ENCODE assay signal across 25 mouse cellular contexts in the genomic region with DNA sequence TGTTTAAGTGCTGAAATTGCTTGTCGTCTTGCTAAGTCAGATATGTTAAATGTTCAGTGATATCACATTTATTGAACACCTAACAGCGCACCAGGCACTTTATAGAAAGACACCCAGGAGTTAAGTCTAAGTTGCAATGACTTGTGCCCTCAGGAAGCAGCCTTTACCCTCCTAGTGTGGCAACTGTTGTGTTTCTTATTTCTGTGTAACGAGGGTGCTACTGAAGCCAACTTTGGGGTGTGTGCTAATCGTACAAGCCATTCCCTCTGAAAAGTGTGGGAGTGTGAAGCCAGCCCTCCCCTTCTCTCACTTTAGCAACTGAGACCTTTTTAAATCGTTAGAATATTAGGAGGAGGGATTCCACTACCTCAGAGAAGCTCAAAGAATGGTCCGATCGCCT. TPM values are rescaled to one million over a fixed set of nuclear protein-coding genes. Genes with fewer than 3 reads are reported as not detected.
DNase-seq lines count a peak whose midpoint lies in the region; ATAC-seq and TF ChIP-seq lines count a peak whose summit lies in the region.
"Had no signal": no experiment of that assay in that cellular context is flagged by ENCODE, and none has a peak within 500 bp of the region (broad histone marks: within the 10 kb centered on the region; RNA-seq: fewer than 3 reads in every experiment).

No protein-coding gene starts in this region.

- no peak for DNase-seq in frontal cortex, adult 2 months (ENCODE audit: extremely low spot score in 1 of 2, low spot score in 1 of 2)
- DNase-seq in testis, postnatal 14 days (ENCODE audit: low spot score): no peak
- DNase-seq in left cerebral cortex, adult 9 months (ENCODE audit: low spot score in 2 of 2): no peak
- DNase-seq: adrenal gland, adult 8-10 months; adrenal gland, postnatal 14 days; adrenal gland, postnatal 36 days; B cell, adult 2 months; cerebellum, adult 11-12 months; cerebellum, adult 2 months; cerebellum, adult 9-10 months; cerebellum, postnatal 10 days; cerebellum, postnatal 25 days had no signal

- ATAC-seq in frontal cortex, adult (ENCODE audit: low TSS enrichment): 0 out of 2 replicates have a peak, but pooled peaks have one; percentile 4
- ATAC-seq: activated CD4-positive, CD25-positive, alpha-beta regulatory T cell, adult 4 months; CD4-positive, CD25-positive, alpha-beta regulatory T cell, adult 4 months; forebrain, embryonic 14.5 days; forebrain, embryonic 16.5 days; Patski had no signal

- H3K4me3 ChIP-seq in testis, adult 2 months (ENCODE audit: control insufficient read depth, low read depth, low read length): no peak overlapping the region
- H3K4me3 ChIP-seq: embryonic facial prominence, embryonic 10.5 days; embryonic facial prominence, embryonic 12.5 days; forebrain, embryonic 10.5 days; forebrain, embryonic 12.5 days had no signal

- no peaks in the 10 kb centered on the region for H3K4me1 ChIP-seq in testis, adult 2 months (ENCODE audit: control insufficient read depth, insufficient read depth, low read length)
- H3K4me1 ChIP-seq: embryonic facial prominence, embryonic 10.5 days; forebrain, embryonic 10.5 days; forebrain, embryonic 12.5 days had no signal

- no peak for TF ChIP-seq CTCF in testis, adult 2 months (IDR thresholded peaks at IDR 0.05; ENCODE audit: control insufficient read depth, insufficient read depth, insufficient replicate concordance, low read depth, low read length)

- TF ChIP-seq POLR2A in testis, adult 2 months (IDR thresholded peaks at IDR 0.05; ENCODE audit: control insufficient read depth, low read depth, low read length): no peak

- H3K27ac ChIP-seq in testis, adult 2 months (ENCODE audit: control insufficient read depth, insufficient read depth, low read depth, low read length): peak overlapping the region; percentile 12; the same call in 1 of the 2 replicates
- H3K27ac ChIP-seq: embryonic facial prominence, embryonic 10.5 days; embryonic facial prominence, embryonic 12.5 days; forebrain, embryonic 10.5 days; forebrain, embryonic 12.5 days had no signal

- H3K27me3 ChIP-seq in testis, adult 2 months (ENCODE audit: control insufficient read depth, insufficient read depth, low read length): no peaks in the 10 kb centered on the region
- H3K27me3 ChIP-seq: CH12.LX; embryonic facial prominence, embryonic 12.5 days; forebrain, embryonic 12.5 days; Patski had no signal

- H3K36me3 ChIP-seq in testis, adult 2 months (ENCODE audit: control insufficient read depth, insufficient read depth, low read length): no peaks in the 10 kb centered on the region
- H3K36me3 ChIP-seq: embryonic facial prominence, embryonic 10.5 days; embryonic facial prominence, embryonic 12.5 days; forebrain, embryonic 10.5 days; forebrain, embryonic 12.5 days; G1E had no signal

RNA-seq across cellular contexts. Expression of a gene that starts 23.2 kb away (rescaled TPM):
- 8.1 and 8.8 TPM in 2 replicates for polyA plus RNA-seq in frontal cortex, adult 2 months (2012; rRNA removed)
- 0.90 and 1.4 TPM in 2 replicates for polyA plus RNA-seq in testis, adult 2 months (2012; rRNA removed)
- polyA plus RNA-seq: activated CD4-positive, CD25-positive, alpha-beta regulatory T cell, adult 4 months; CD4-positive, CD25-positive, alpha-beta regulatory T cell, adult 4 months; G1E had no signal
